Mouse (Mus musculus): ENCODE data around the gene Gm8251. TPM values are rescaled to one million over a fixed set of nuclear protein-coding genes. Genes with fewer than 3 reads are reported as not detected.

Gm8251 gene
- polyA plus RNA-seq (2021; fragmentation: Nextera tagmentation) = not detected in 2 replicates
- long read RNA-seq, experiment 1 = 0 reads
- long read RNA-seq, experiment 2 = 0 reads

DNA sequence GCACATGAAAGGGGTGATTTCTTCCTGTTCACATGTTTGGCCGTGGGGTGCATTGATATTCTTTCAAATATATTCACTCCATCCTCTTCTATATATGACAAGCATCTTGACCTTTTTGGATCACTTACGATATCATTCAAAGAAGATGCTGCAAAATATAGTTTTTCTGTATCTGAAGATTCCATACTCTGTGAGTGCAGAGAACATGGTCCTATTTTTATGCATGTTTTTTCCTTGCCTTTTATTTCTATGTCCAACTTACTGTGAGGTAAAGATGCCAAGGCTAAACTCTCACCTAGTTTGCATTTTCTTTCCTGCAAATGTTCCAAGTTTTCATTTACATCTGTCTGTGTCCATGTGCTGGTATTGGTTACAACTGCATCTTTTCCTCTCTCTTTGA is at the start of gene Gm8251:
Gene Gm8251 (minus strand): TSS at position 101 of the 400 bp plus-strand sequence.

GRCm38 (mm10) chr1:44102259-44102717 is 40.6 kb upstream of the Gm8251 start, which contains the start of gene Tex30:
Tex30 (minus strand) TSS chr1:44102441.

DNA sequence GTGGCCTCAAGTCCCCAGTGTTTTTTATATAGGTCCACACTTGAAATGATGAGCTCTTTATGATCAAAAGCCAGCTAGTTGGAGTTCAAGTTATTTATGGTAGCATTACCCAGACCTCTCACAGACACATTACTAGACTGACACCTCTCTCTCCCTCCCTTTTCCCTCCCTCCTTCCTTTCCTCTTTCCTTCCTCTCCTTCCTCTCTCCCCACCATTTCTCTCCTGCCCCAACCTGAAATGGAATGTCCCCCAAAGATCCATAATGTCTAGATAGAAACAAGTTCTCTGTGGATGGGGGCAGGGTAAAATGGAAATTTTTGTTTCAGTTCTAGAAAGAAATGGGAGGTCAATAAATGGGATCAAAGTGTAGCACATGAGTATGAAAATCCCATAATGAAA is 41.8 kb downstream of the Gm8251 start, which contains the start of gene Mettl21c:
Gene Mettl21c (minus strand): TSS at position 101 of the 400 bp plus-strand sequence.

Other genes with a start within 250 kb of the Gm8251 start
- 28.9 and 29.2 TPM in 2 replicates for gene Uxs1, start 234.1 kb downstream of the Gm8251 start, polyA plus RNA-seq (2021; fragmentation: Nextera tagmentation)
- 18.0 and 24.8 TPM in 2 replicates for gene Tpp2, start 128.3 kb downstream of the Gm8251 start, polyA plus RNA-seq (2021; fragmentation: Nextera tagmentation)
- not detected in 2 replicates for gene Mettl21c, start 41.9 kb downstream of the Gm8251 start, polyA plus RNA-seq (2021; fragmentation: Nextera tagmentation)
- 21.6 and 22.5 TPM in 2 replicates for gene Tex30, start 40.5 kb upstream of the Gm8251 start, polyA plus RNA-seq (2021; fragmentation: Nextera tagmentation)
- gene Kdelc1, start 56.9 kb upstream of the Gm8251 start, polyA plus RNA-seq (2021; fragmentation: Nextera tagmentation) = 3.5 and 5.0 TPM in 2 replicates
- 6.1 and 7.1 TPM in 2 replicates for gene Bivm, start 57.0 kb upstream of the Gm8251 start, polyA plus RNA-seq (2021; fragmentation: Nextera tagmentation)
- gene Ercc5, start 85.8 kb upstream of the Gm8251 start, polyA plus RNA-seq (2021; fragmentation: Nextera tagmentation) = 6.8 and 8.7 TPM in 2 replicates
- gene Mettl21e, start 157.0 kb upstream of the Gm8251 start, polyA plus RNA-seq (2021; fragmentation: Nextera tagmentation) = not detected in 2 replicates